Mouse (Mus musculus): ENCODE data around the gene Arhgap18. TPM values are rescaled to one million over a fixed set of nuclear protein-coding genes. Genes with fewer than 3 reads are reported as not detected.

The Arhgap18 gene
- polyA plus RNA-seq, 1 experiment from 2014 or later, result 18.0 TPM

DNA sequence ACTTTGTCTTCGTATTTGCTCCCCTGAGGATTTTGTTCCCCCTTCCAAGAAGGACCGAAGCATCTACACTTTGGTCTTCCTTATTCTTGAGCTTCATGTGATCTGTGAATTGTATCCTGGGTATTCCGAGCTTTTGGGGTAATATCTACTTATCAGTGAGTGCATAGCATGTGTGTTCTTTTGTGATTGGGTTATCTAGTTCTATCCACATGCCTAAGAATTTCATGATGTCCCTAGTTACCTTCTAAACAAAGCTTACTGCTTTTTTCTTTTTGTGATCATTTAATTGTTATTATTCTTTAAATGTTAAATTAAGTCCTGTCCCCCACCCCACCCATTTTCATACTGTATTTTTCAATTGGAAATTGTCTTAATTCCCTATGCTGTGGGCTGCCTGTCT lies 78.8 kb downstream of the Arhgap18 start:
- no peaks in the 10 kb centered on the region for H3K27me3 ChIP-seq (replicated peaks; ENCODE audit: control insufficient read depth, insufficient read depth, low read length)
- H3K9me3 ChIP-seq (replicated peaks; ENCODE audit: control insufficient read depth, low read length), result no peaks in the 10 kb centered on the region
- no peak overlapping the region for H3K4me2 ChIP-seq (ENCODE audit: low read length)
- DNase-seq (ENCODE audit: low spot score) (no peak), ATAC-seq (no peak)
- 91% methylated on average over 3 of the region's 3 CpGs for WGBS
- H3K27ac ChIP-seq (ENCODE audit: low read depth, low read length), result no peak overlapping the region
- no peaks in the 10 kb centered on the region for H3K36me3 ChIP-seq (ENCODE audit: control insufficient read depth, insufficient read depth, low read length)
- H3K4me1 ChIP-seq (ENCODE audit: control insufficient read depth, insufficient read depth, low read length), result peaks cover 15% of the 10 kb centered on the region
- no peak overlapping the region for H3K4me3 ChIP-seq (ENCODE audit: low read depth, low read length)
- H3K9ac ChIP-seq (ENCODE audit: low read length), result no peak overlapping the region

DNA sequence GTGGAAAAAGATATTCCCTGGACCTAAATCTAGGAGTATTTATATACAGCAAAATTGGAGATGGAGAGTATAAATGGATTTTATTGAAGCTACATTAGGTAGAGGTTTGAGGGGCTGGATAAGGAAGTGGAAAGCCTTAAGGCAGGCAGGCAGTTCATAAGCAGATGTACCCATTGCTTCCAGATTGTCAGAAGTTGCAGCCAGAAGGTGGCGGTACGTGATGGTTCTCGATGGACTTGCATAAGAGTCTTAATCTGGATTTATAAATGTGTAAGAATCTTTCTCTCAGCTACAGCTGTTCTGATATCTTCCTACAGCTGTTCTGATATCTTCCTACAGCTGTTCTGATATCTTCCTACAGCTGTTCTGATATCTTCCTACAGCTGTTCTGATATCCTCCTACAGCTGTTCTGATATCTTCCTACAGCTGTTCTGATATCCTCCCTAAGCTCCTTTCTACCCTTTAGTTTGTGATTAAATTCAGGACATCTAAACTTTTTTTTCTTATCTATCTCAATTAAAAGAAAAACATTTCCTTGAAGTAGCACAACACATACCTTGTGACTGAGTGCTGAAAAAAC lies 79.5 kb downstream of the Arhgap18 start:
- DNase-seq (ENCODE audit: low spot score) (no peak), ATAC-seq (no peak)
- Histone ChIP-seq H3K9me3 (replicated peaks; ENCODE audit: control insufficient read depth, low read length) (no peaks in the 10 kb centered on the region), H3K4me2 (ENCODE audit: low read length) (no peak overlapping the region), H3K9ac (ENCODE audit: low read length) (no peak overlapping the region), H3K4me1 (ENCODE audit: control insufficient read depth, insufficient read depth, low read length) (peaks cover 9% of the 10 kb centered on the region), H3K27ac (ENCODE audit: low read depth, low read length) (no peak overlapping the region), H3K4me3 (ENCODE audit: low read depth, low read length) (no peak overlapping the region), H3K27me3 (replicated peaks; ENCODE audit: control insufficient read depth, insufficient read depth, low read length) (no peaks in the 10 kb centered on the region), H3K36me3 (ENCODE audit: control insufficient read depth, insufficient read depth, low read length) (no peaks in the 10 kb centered on the region)
- WGBS, result 96% methylated on average over 3 of the region's 3 CpGs

GRCm38 (mm10) chr10:26833393-26833792 lies 80.2 kb downstream of the Arhgap18 start:
- ATAC-seq, result no peak
- 90% methylated on average over 3 of the region's 3 CpGs for WGBS

GRCm38 (mm10) chr10:26849311-26849710 lies 96.1 kb downstream of the Arhgap18 start:
- peak; percentile 35 for DNase-seq (ENCODE audit: low spot score)
- no peak overlapping the region for H3K27ac ChIP-seq (ENCODE audit: low read depth, low read length)
- H3K27me3 ChIP-seq (replicated peaks; ENCODE audit: control insufficient read depth, insufficient read depth, low read length), result no peaks in the 10 kb centered on the region
- H3K4me3 ChIP-seq (ENCODE audit: low read depth, low read length), result no peak overlapping the region
- WGBS, result 66% methylated on average over 4 of the region's 4 CpGs
- no peaks in the 10 kb centered on the region for H3K36me3 ChIP-seq (ENCODE audit: control insufficient read depth, insufficient read depth, low read length)
- no peak overlapping the region for H3K9ac ChIP-seq (ENCODE audit: low read length)
- ATAC-seq, result no peak
- H3K4me2 ChIP-seq (ENCODE audit: low read length), result no peak overlapping the region
- no peaks in the 10 kb centered on the region for H3K4me1 ChIP-seq (ENCODE audit: control insufficient read depth, insufficient read depth, low read length)
- no peaks in the 10 kb centered on the region for H3K9me3 ChIP-seq (replicated peaks; ENCODE audit: control insufficient read depth, low read length)

More at GRCm38 (mm10) chr10:26833393-26833792, 80.2 kb downstream of the Arhgap18 start:
- Histone ChIP-seq H3K9ac (ENCODE audit: low read length) (no peak overlapping the region), H3K4me1 (ENCODE audit: control insufficient read depth, insufficient read depth, low read length) (peaks cover 4% of the 10 kb centered on the region), H3K9me3 (replicated peaks; ENCODE audit: control insufficient read depth, low read length) (no peaks in the 10 kb centered on the region), H3K36me3 (ENCODE audit: control insufficient read depth, insufficient read depth, low read length) (no peaks in the 10 kb centered on the region), H3K4me3 (ENCODE audit: low read depth, low read length) (no peak overlapping the region), H3K27ac (ENCODE audit: low read depth, low read length) (no peak overlapping the region), H3K27me3 (replicated peaks; ENCODE audit: control insufficient read depth, insufficient read depth, low read length) (no peaks in the 10 kb centered on the region), H3K4me2 (ENCODE audit: low read length) (no peak overlapping the region)
- DNase-seq (ENCODE audit: low spot score), result no peak

DNA sequence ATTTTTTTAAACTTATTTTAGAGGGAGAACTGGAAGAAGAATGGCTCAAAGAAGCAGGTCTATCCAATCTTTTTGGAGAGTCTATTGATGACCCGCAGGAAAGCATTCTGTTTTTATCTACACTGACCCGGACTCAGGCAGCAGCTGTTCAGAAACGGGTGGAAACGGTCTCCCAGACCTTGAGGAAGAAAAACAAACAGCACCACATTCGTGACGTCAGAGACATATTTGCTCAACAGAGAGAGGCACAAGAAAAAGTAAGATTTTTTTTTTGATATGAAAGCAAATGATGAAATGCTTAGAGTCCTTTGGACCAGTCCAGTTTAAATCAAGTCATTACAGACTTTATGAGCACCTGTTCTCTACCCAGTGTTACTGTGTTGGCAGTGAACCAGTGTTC lies 96.6 kb downstream of the Arhgap18 start:
- H3K27ac ChIP-seq (ENCODE audit: low read depth, low read length), result no peak overlapping the region
- no peak overlapping the region for H3K4me2 ChIP-seq (ENCODE audit: low read length)
- no peaks in the 10 kb centered on the region for H3K4me1 ChIP-seq (ENCODE audit: control insufficient read depth, insufficient read depth, low read length)
- no peak overlapping the region for H3K4me3 ChIP-seq (ENCODE audit: low read depth, low read length)
- DNase-seq (ENCODE audit: low spot score) (no peak), ATAC-seq (no peak)
- no peak overlapping the region for H3K9ac ChIP-seq (ENCODE audit: low read length)
- WGBS, result 91% methylated on average over 6 of the region's 6 CpGs
- no peaks in the 10 kb centered on the region for H3K36me3 ChIP-seq (ENCODE audit: control insufficient read depth, insufficient read depth, low read length)
- H3K27me3 ChIP-seq (replicated peaks; ENCODE audit: control insufficient read depth, insufficient read depth, low read length), result no peaks in the 10 kb centered on the region
- H3K9me3 ChIP-seq (replicated peaks; ENCODE audit: control insufficient read depth, low read length), result no peaks in the 10 kb centered on the region

GRCm38 (mm10) chr10:26854556-26855100 lies 101.4 kb downstream of the Arhgap18 start:
- Histone ChIP-seq H3K27ac (ENCODE audit: low read depth, low read length) (no peak overlapping the region), H3K9me3 (replicated peaks; ENCODE audit: control insufficient read depth, low read length) (no peaks in the 10 kb centered on the region), H3K4me1 (ENCODE audit: control insufficient read depth, insufficient read depth, low read length) (no peaks in the 10 kb centered on the region), H3K36me3 (ENCODE audit: control insufficient read depth, insufficient read depth, low read length) (no peaks in the 10 kb centered on the region), H3K4me2 (ENCODE audit: low read length) (no peak overlapping the region), H3K4me3 (ENCODE audit: low read depth, low read length) (no peak overlapping the region), H3K9ac (ENCODE audit: low read length) (no peak overlapping the region), H3K27me3 (replicated peaks; ENCODE audit: control insufficient read depth, insufficient read depth, low read length) (no peaks in the 10 kb centered on the region)
- no peak for DNase-seq (ENCODE audit: low spot score)
- ATAC-seq, result no peak
- WGBS, result 86% methylated on average over 5 of the region's 5 CpGs

- H3K4me3 ChIP-seq (ENCODE audit: low read depth, low read length), result no peak overlapping the region
- peak; percentile 89 for ATAC-seq
These were observed 102.8 kb downstream of the Arhgap18 start for GRCm38 (mm10) chr10:26855851-26856535.

GRCm38 (mm10) chr10:26857583-26857982 lies 104.4 kb downstream of the Arhgap18 start:
- DNase-seq (ENCODE audit: low spot score) (no peak), ATAC-seq (no peak)
- Histone ChIP-seq H3K4me2 (ENCODE audit: low read length) (no peak overlapping the region), H3K27ac (ENCODE audit: low read depth, low read length) (no peak overlapping the region), H3K9ac (ENCODE audit: low read length) (no peak overlapping the region), H3K27me3 (replicated peaks; ENCODE audit: control insufficient read depth, insufficient read depth, low read length) (no peaks in the 10 kb centered on the region), H3K4me3 (ENCODE audit: low read depth, low read length) (no peak overlapping the region), H3K36me3 (ENCODE audit: control insufficient read depth, insufficient read depth, low read length) (no peaks in the 10 kb centered on the region), H3K9me3 (replicated peaks; ENCODE audit: control insufficient read depth, low read length) (no peaks in the 10 kb centered on the region), H3K4me1 (ENCODE audit: control insufficient read depth, insufficient read depth, low read length) (no peaks in the 10 kb centered on the region)
- 91% methylated on average over 4 of the region's 4 CpGs for WGBS

More at GRCm38 (mm10) chr10:26855851-26856535, 102.8 kb downstream of the Arhgap18 start:
- Histone ChIP-seq H3K27ac (ENCODE audit: low read depth, low read length) (no peak overlapping the region), H3K27me3 (replicated peaks; ENCODE audit: control insufficient read depth, insufficient read depth, low read length) (no peaks in the 10 kb centered on the region), H3K9me3 (replicated peaks; ENCODE audit: control insufficient read depth, low read length) (no peaks in the 10 kb centered on the region), H3K4me2 (ENCODE audit: low read length) (no peak overlapping the region), H3K36me3 (ENCODE audit: control insufficient read depth, insufficient read depth, low read length) (no peaks in the 10 kb centered on the region), H3K9ac (ENCODE audit: low read length) (no peak overlapping the region), H3K4me1 (ENCODE audit: control insufficient read depth, insufficient read depth, low read length) (no peaks in the 10 kb centered on the region)
- 58% methylated on average over 8 of the region's 8 CpGs for WGBS
- peak; percentile 80 for DNase-seq (ENCODE audit: low spot score)

GRCm38 (mm10) chr10:26858537-26858936 lies 105.3 kb downstream of the Arhgap18 start:
- H3K4me1 ChIP-seq (ENCODE audit: control insufficient read depth, insufficient read depth, low read length), result no peaks in the 10 kb centered on the region
- no peak overlapping the region; the same call in 1 of the 2 replicates for H3K27ac ChIP-seq (ENCODE audit: low read depth, low read length)
- no peak overlapping the region for H3K4me3 ChIP-seq (ENCODE audit: low read depth, low read length)
- no peaks in the 10 kb centered on the region for H3K36me3 ChIP-seq (ENCODE audit: control insufficient read depth, insufficient read depth, low read length)
- no peak overlapping the region for H3K9ac ChIP-seq (ENCODE audit: low read length)
- no peaks in the 10 kb centered on the region for H3K27me3 ChIP-seq (replicated peaks; ENCODE audit: control insufficient read depth, insufficient read depth, low read length)
- H3K4me2 ChIP-seq (ENCODE audit: low read length), result no peak overlapping the region
- no peak for ATAC-seq
- H3K9me3 ChIP-seq (replicated peaks; ENCODE audit: control insufficient read depth, low read length), result no peaks in the 10 kb centered on the region
- 61% methylated on average over 4 of the region's 4 CpGs for WGBS
- DNase-seq (ENCODE audit: low spot score), result peak; percentile 17
